Mouse (Mus musculus) MEL (cell line): Measurements from ENCODE around the gene Yif1a. TPM values are rescaled to one million over a fixed set of nuclear protein-coding genes. Genes with fewer than 3 reads are reported as not detected.

ENCODE experiments used
- DNase-seq: peaks from one replicate; pipeline ENCODE4 v3.0.0; 2011; ENCODE audit warnings: low read depth, low spot score
- H3K27ac ChIP-seq: 2 replicates; pipeline ENCODE4 v1.5.1; 2012; ENCODE audit warnings: low read depth, mild to moderate bottlenecking, control low read depth, low read length, moderate library complexity; ENCODE audit not compliant: control insufficient read depth
- H3K27me3 ChIP-seq, 2 experiments: fragments of 150-350 bp in 1 of 2; sonication (generic) in 1 of 2; 2 replicates each; pipeline ENCODE4 v1.6.1; 2012; ENCODE audit warnings: low read length in 2 of 2, mild to moderate bottlenecking in 2 of 2, improper control_type of control experiment in 1 of 2, moderate library complexity in 1 of 2; ENCODE audit not compliant: insufficient read depth in 2 of 2, control insufficient read depth in 1 of 2
- H3K36me3 ChIP-seq, 2 experiments: 2 replicates each; pipeline ENCODE4 v1.6.1; 2012 to 2014; ENCODE audit warnings: low read length in 2 of 2, improper control_type of control experiment in 1 of 2, inconsistent platforms in 1 of 2, mild to moderate bottlenecking in 1 of 2; ENCODE audit not compliant: insufficient read depth in 2 of 2, control insufficient read depth in 1 of 2
- H3K4me1 ChIP-seq, 2 experiments: fragments of 150-350 bp in 1 of 2; sonication (generic) in 1 of 2; 2 replicates each; pipeline ENCODE4 v1.6.1; 2012; ENCODE audit warnings: low read length in 2 of 2, improper control_type of control experiment in 1 of 2, mild to moderate bottlenecking in 1 of 2; ENCODE audit not compliant: insufficient read depth in 2 of 2, control insufficient read depth in 1 of 2
- H3K4me3 ChIP-seq, 2 experiments: fragments of 150-350 bp in 1 of 2; sonication (generic) in 1 of 2; 2 replicates each; pipeline ENCODE4 v1.5.1; 2012; ENCODE audit warnings: low read depth in 2 of 2, low read length in 2 of 2, mild to moderate bottlenecking in 2 of 2, moderate library complexity in 2 of 2, control low read depth in 1 of 2, improper control_type of control experiment in 1 of 2; ENCODE audit not compliant: control insufficient read depth in 1 of 2, insufficient read depth in 1 of 2
- H3K79me2 ChIP-seq: 2 replicates; pipeline ENCODE4 v1.6.1; 2012; ENCODE audit warnings: mild to moderate bottlenecking, low read length, moderate library complexity; ENCODE audit not compliant: control insufficient read depth, poor library complexity, insufficient read depth
- H3K9ac ChIP-seq: 2 replicates; pipeline ENCODE4 v1.6.1; 2012; ENCODE audit warnings: low read depth, mild to moderate bottlenecking, control low read depth, low read length, moderate library complexity; ENCODE audit not compliant: control insufficient read depth, poor library complexity, severe bottlenecking
- H3K9me3 ChIP-seq: fragments of 150-350 bp; sonication (generic); replicated peaks from 2 replicates; pipeline ENCODE4 v1.6.1; 2012; ENCODE audit warnings: mild to moderate bottlenecking, low read length, improper control_type of control experiment, moderate library complexity; ENCODE audit not compliant: insufficient read depth
- CHD1 ChIP-seq: IDR thresholded peaks from 2 replicates; pipeline ENCODE4 v1.6.1; 2012; ENCODE audit warnings: low read depth, mild to moderate bottlenecking, inconsistent platforms, low read length, improper control_type of control experiment
- CHD2 ChIP-seq: IDR thresholded peaks from 2 replicates; pipeline ENCODE4 v1.6.1; 2011; ENCODE audit warnings: low read length, improper control_type of control experiment
- CTCF ChIP-seq, 3 experiments: IDR thresholded peaks in 2 of 3; conservative IDR thresholded peaks in 1 of 3; 2 replicates each; pipeline ENCODE4 v1.5.1; 2011 to 2012; ENCODE audit warnings: low read length in 3 of 3, low read depth in 2 of 3, mild to moderate bottlenecking in 2 of 3, improper control_type of control experiment in 1 of 3, inconsistent platforms in 1 of 3, mixed read lengths in 1 of 3, moderate library complexity in 1 of 3; ENCODE audit not compliant: control insufficient read depth in 1 of 3, insufficient read depth in 1 of 3, poor library complexity in 1 of 3, severe bottlenecking in 1 of 3
- ELF1 ChIP-seq: IDR thresholded peaks from 2 replicates; pipeline ENCODE4 v1.6.1; 2014; ENCODE audit warnings: low read depth, mild to moderate bottlenecking, inconsistent platforms, low read length, improper control_type of control experiment, moderate library complexity
- EP300 ChIP-seq, 2 experiments: IDR thresholded peaks; 2 replicates each; pipeline ENCODE4 v1.6.1; 2011; ENCODE audit warnings: improper control_type of control experiment in 2 of 2, low read length in 2 of 2, low read depth in 1 of 2, mild to moderate bottlenecking in 1 of 2
- ETS1 ChIP-seq: IDR thresholded peaks from 2 replicates; pipeline ENCODE4 v1.6.1; 2012; ENCODE audit warnings: low read depth, mild to moderate bottlenecking, inconsistent platforms, low read length, improper control_type of control experiment, moderate library complexity
- GATA1 ChIP-seq: IDR thresholded peaks from 2 replicates; pipeline ENCODE4 v1.6.1; 2011; ENCODE audit warnings: low read depth, low read length, improper control_type of control experiment
- KAT2A ChIP-seq: conservative IDR thresholded peaks from 2 replicates; pipeline ENCODE4 v1.6.1; 2012; ENCODE audit warnings: low read depth, low read length, improper control_type of control experiment, inconsistent platforms
- MAFK ChIP-seq: IDR thresholded peaks from 2 replicates; pipeline ENCODE4 v1.6.1; 2011; ENCODE audit warnings: low read depth, mild to moderate bottlenecking, low read length, improper control_type of control experiment, borderline replicate concordance
- MAZ ChIP-seq: IDR thresholded peaks from 2 replicates; pipeline ENCODE4 v1.6.1; 2012; ENCODE audit warnings: low read depth, mild to moderate bottlenecking, inconsistent platforms, low read length, improper control_type of control experiment
- MEF2A ChIP-seq: IDR thresholded peaks from 2 replicates; pipeline ENCODE4 v1.6.1; 2014; ENCODE audit warnings: low read depth, mild to moderate bottlenecking, inconsistent platforms, low read length, improper control_type of control experiment; ENCODE audit not compliant: poor library complexity, insufficient replicate concordance, severe bottlenecking; ENCODE audit errors: extremely low read depth
- MYC ChIP-seq: IDR thresholded peaks from 2 replicates; pipeline ENCODE4 v1.6.1; 2011; ENCODE audit warnings: low read depth, mild to moderate bottlenecking, low read length, improper control_type of control experiment, moderate library complexity
- POLR2A ChIP-seq, 2 experiments: IDR thresholded peaks; 2 replicates each; pipeline ENCODE4 v1.6.1; 2011 to 2012; ENCODE audit warnings: low read length in 2 of 2, mild to moderate bottlenecking in 2 of 2, control low read depth in 1 of 2, improper control_type of control experiment in 1 of 2, low read depth in 1 of 2, moderate library complexity in 1 of 2; ENCODE audit not compliant: control insufficient read depth in 1 of 2, insufficient read depth in 1 of 2, poor library complexity in 1 of 2
- POLR2AphosphoS2 ChIP-seq: IDR thresholded peaks from 2 replicates; pipeline ENCODE4 v1.6.1; 2011; ENCODE audit warnings: low read length, improper control_type of control experiment
- RAD21 ChIP-seq: IDR thresholded peaks from 2 replicates; pipeline ENCODE4 v1.6.1; 2011; ENCODE audit warnings: mild to moderate bottlenecking, low read depth, low read length, improper control_type of control experiment
- SIN3A ChIP-seq: IDR thresholded peaks from 2 replicates; pipeline ENCODE4 v1.6.1; 2012; ENCODE audit warnings: low read length, improper control_type of control experiment, inconsistent platforms
- TAL1 ChIP-seq: IDR thresholded peaks from 2 replicates; pipeline ENCODE4 v1.6.1; 2012; ENCODE audit warnings: mild to moderate bottlenecking, inconsistent platforms, low read length, moderate library complexity, mixed read lengths
- TBP ChIP-seq: IDR thresholded peaks from 2 replicates; pipeline ENCODE4 v1.8.0; 2011; ENCODE audit warnings: low read depth, low read length, improper control_type of control experiment
- USF1 ChIP-seq: IDR thresholded peaks from 2 replicates; pipeline ENCODE4 v1.6.1; 2014; ENCODE audit warnings: low read depth, mild to moderate bottlenecking, inconsistent platforms, low read length, improper control_type of control experiment, moderate library complexity
- ZMIZ1 ChIP-seq: IDR thresholded peaks from 2 replicates; pipeline ENCODE4 v1.6.1; 2012; ENCODE audit warnings: low read depth, mild to moderate bottlenecking, inconsistent platforms, low read length, improper control_type of control experiment, moderate library complexity
- ZNF384 ChIP-seq: IDR thresholded peaks from 2 replicates; pipeline ENCODE4 v1.6.1; 2012; ENCODE audit warnings: low read depth, mild to moderate bottlenecking, inconsistent platforms, low read length, improper control_type of control experiment
- polyA plus RNA-seq, 2 experiments: library from polyadenylated mRNA; stranded (reverse) in 1 of 2; unstranded in 1 of 2; fragments of >175 nt in 1 of 2; fragments of >200 nt in 1 of 2; gene quantifications; 2 replicates each; pipeline versions ENCODE4 v1.2.1 to v1.2.4; 2012; ENCODE audit warnings: low replicate concordance in 2 of 2, low read depth in 1 of 2; ENCODE audit not compliant: insufficient read length in 2 of 2, insufficient read depth in 1 of 2, missing spikeins in 1 of 2
- total RNA-seq: library from RNA; depleted of rRNA; stranded (reverse); fragments of 300-350 nt; gene quantifications from 2 replicates; pipeline ENCODE4 v1.2.3, GENCODE M21; 2012

The Yif1a gene
- total and polyA plus RNA-seq, 3 experiments = 54.0 to 64.3 TPM; not detected in 1

GRCm38 (mm10) chr19:5094746-5095417, 6.5 kb downstream of the Yif1a start:
- Histone ChIP-seq H3K36me3 (peaks cover 0 to 4% of the 10 kb centered on the region in 2 experiments; a peak in 2 of 4 replicates), H3K27ac (no peak overlapping the region), H3K9me3 (no peaks in the 10 kb centered on the region), H3K4me1 (peaks cover 0 to 14% of the 10 kb centered on the region in 2 experiments; a peak in 2 of 4 replicates), H3K79me2 (no peaks in the 10 kb centered on the region), H3K9ac (no peak overlapping the region), H3K27me3 (no peaks in the 10 kb centered on the region), H3K4me3 (no peak overlapping the region)
- no peak for DNase-seq
- no peak for TF ChIP-seq GATA1
- peak; percentile 33; the same call in 1 of the 2 replicates for TF ChIP-seq POLR2AphosphoS2
- TF ChIP-seq ETS1 = no peak
- TF ChIP-seq RAD21 = no peak
- TF ChIP-seq MAZ = no peak
- no peak for TF ChIP-seq EP300 (IDR thresholded peaks at IDR 0.05; ENCODE audit: low read depth in 1 of 2, low read length in 2 of 2)

GRCm38 (mm10) chr19:5095887-5096474, 7.6 kb downstream of the Yif1a start:
- Histone ChIP-seq H3K79me2 (no peaks in the 10 kb centered on the region), H3K4me3 (no peak overlapping the region), H3K27me3 (no peaks in the 10 kb centered on the region), H3K9me3 (no peaks in the 10 kb centered on the region), H3K27ac (no peak overlapping the region)
- DNase-seq = no peak
- TF ChIP-seq POLR2A (IDR thresholded peaks at IDR 0.05; ENCODE audit: control insufficient read depth in 1 of 2, insufficient read depth in 1 of 2, low read depth in 1 of 2, low read length in 2 of 2, poor library complexity in 1 of 2) (no peak), MYC (no peak), ETS1 (no peak), ZNF384 (no peak), CHD1 (no peak), CTCF (IDR thresholded peaks at IDR 0.05 in 2 of 3, conservative IDR thresholded peaks at IDR 0.05 in 1 of 3; ENCODE audit: control insufficient read depth in 1 of 3, insufficient read depth in 1 of 3, low read depth in 2 of 3, low read length in 3 of 3, poor library complexity in 1 of 3, severe bottlenecking in 1 of 3) (no peak), MAFK (no peak), CHD2 (no peak), ELF1 (no peak), EP300 (IDR thresholded peaks at IDR 0.05; ENCODE audit: low read depth in 1 of 2, low read length in 2 of 2) (no peak), MAZ (no peak), ZMIZ1 (no peak), USF1 (no peak), MEF2A (no peak), POLR2AphosphoS2 (no peak), SIN3A (no peak), TAL1 (no peak), TBP (no peak), KAT2A (no peak)
- TF ChIP-seq, all 39 proteins: peak for 0
- peaks cover 0 to 14% of the 10 kb centered on the region in 2 experiments; a peak in 2 of 4 replicates for H3K4me1 ChIP-seq
- H3K9ac ChIP-seq = no peak overlapping the region
- H3K36me3 ChIP-seq = peaks cover 0 to 4% of the 10 kb centered on the region in 2 experiments; a peak in 2 of 4 replicates
